Mouse (Mus musculus) liver, embryonic 11.5 days (tissue): ENCODE measurements around the gene Snx15. TPM values are rescaled to one million over a fixed set of nuclear protein-coding genes. Genes with fewer than 3 reads are reported as not detected.
A peak's percentile ranks its signal among the peaks of the same experiment; 100 is the strongest.
"Not testable (repeated sequence)": the region's sequence is repeated elsewhere in the genome, so short reads cannot be mapped to it uniquely, and the experiment has no call there.

ENCODE experiments used
- ATAC-seq: fragments of 200-750 bp; cut with Nextera tagmentation; replicated peaks from 2 replicates; pipeline ENCODE4 v1.8.0; 2017; ENCODE audit warnings: moderate number of reproducible peaks, mild to moderate bottlenecking, moderate TSS enrichment, moderate library complexity; ENCODE audit not compliant: low FRiP score
- DNase-seq: peaks from one replicate; pipeline ENCODE4 v3.0.0-alpha.2; 2017; ENCODE audit warnings: low spot score
- H3K27ac ChIP-seq: fragments of 300-500 bp; sonication (generic); 2 replicates; pipeline ENCODE4 v1.5.1; 2014; ENCODE audit warnings: mild to moderate bottlenecking, low read depth, low read length, control low read depth
- H3K27me3 ChIP-seq: fragments of 300-500 bp; sonication (generic); replicated peaks from 2 replicates; pipeline ENCODE4 v1.6.1; 2014; ENCODE audit warnings: low read length, mixed read lengths; ENCODE audit not compliant: control insufficient read depth, insufficient read depth
- H3K36me3 ChIP-seq: fragments of 300-500 bp; sonication (generic); 2 replicates; pipeline ENCODE4 v1.6.1; 2014; ENCODE audit warnings: mild to moderate bottlenecking, low read length, moderate library complexity, mixed read lengths; ENCODE audit not compliant: control insufficient read depth, insufficient read depth
- H3K4me1 ChIP-seq: fragments of 300-500 bp; sonication (generic); replicated peaks from 2 replicates; pipeline ENCODE4 v1.6.1; 2014; ENCODE audit warnings: low read length, mixed read lengths; ENCODE audit not compliant: control insufficient read depth, insufficient read depth
- H3K4me2 ChIP-seq: fragments of 300-500 bp; sonication (generic); 2 replicates; pipeline ENCODE4 v1.6.1; 2014; ENCODE audit warnings: mild to moderate bottlenecking, control low read depth, moderate library complexity
- H3K4me3 ChIP-seq: fragments of 300-500 bp; sonication (generic); 2 replicates; pipeline ENCODE4 v1.5.1; 2014; ENCODE audit warnings: low read depth, low read length, control low read depth
- H3K9ac ChIP-seq: fragments of 300-500 bp; sonication (generic); 2 replicates; pipeline ENCODE4 v1.6.1; 2014; ENCODE audit warnings: low read depth, low read length, control low read depth
- H3K9me3 ChIP-seq: fragments of 300-500 bp; sonication (generic); 2 replicates; pipeline ENCODE4 v1.6.1; 2016; ENCODE audit warnings: low read length, inconsistent platforms, mixed read lengths; ENCODE audit not compliant: control insufficient read depth
- WGBS: fragments of 180-500 bp; shearing (Covaris S2); extraction: QIAGEN DNeasy Blood & Tissue Kit; methylation state at CpG from one replicate; pipeline ENCODE4 v1.1.7; 2014; 5-methylcytosine and 5-hydroxymethylcytosine counted together
- polyA plus RNA-seq: library from polyadenylated mRNA; unstranded; fragments of >200 nt; fragmentation: Nextera tagmentation; extraction: Ambion mirVana; gene quantifications from 2 replicates; pipeline ENCODE4 v1.2.1, GENCODE M21; 2014

Gene Snx15
- polyA plus RNA-seq, 1 experiment from 2014 or later: 35.1 TPM

DNA sequence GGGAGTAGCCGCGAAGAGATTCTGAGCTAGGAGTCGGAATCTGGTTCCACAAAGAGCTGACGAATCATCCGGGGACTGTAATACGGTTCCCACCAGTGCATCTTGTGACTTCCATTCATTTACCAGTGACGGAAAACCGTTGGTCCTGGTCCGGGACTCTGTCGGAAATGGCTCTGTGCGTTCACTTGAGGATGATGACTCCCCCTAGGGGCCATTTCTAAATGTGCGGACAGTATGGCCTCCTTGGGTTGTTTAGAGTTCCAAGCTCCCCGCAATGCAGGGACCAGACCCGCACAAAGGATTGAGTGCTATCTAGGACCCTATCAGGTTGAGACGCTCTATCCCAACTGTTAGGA lies 13.3 kb upstream of the Snx15 start, which contains the start of gene Arl2:
Arl2 (minus strand) TSS at position 155 of the 356 bp plus-strand sequence.
- H3K9me3 ChIP-seq: no peaks in the 10 kb centered on the region
- WGBS: under 1% methylated on average over 15 of the region's 15 CpGs
- DNase-seq (no peak), ATAC-seq (peak; percentile 79)
- peak within 1 kb of the TSS; percentile 83 for H3K9ac ChIP-seq
- H3K27ac ChIP-seq: peak within 1 kb of the TSS; percentile 93
- peaks cover 5% of the 10 kb centered on the region; the same call in 1 of the 2 replicates for H3K4me1 ChIP-seq
- no peaks in the 10 kb centered on the region for H3K27me3 ChIP-seq
- peak within 1 kb of the TSS; percentile 63 for H3K4me3 ChIP-seq
- no peaks in the 10 kb centered on the region; the same call in 1 of the 2 replicates for H3K36me3 ChIP-seq
- peak within 1 kb of the TSS; percentile 87 for H3K4me2 ChIP-seq

DNA sequence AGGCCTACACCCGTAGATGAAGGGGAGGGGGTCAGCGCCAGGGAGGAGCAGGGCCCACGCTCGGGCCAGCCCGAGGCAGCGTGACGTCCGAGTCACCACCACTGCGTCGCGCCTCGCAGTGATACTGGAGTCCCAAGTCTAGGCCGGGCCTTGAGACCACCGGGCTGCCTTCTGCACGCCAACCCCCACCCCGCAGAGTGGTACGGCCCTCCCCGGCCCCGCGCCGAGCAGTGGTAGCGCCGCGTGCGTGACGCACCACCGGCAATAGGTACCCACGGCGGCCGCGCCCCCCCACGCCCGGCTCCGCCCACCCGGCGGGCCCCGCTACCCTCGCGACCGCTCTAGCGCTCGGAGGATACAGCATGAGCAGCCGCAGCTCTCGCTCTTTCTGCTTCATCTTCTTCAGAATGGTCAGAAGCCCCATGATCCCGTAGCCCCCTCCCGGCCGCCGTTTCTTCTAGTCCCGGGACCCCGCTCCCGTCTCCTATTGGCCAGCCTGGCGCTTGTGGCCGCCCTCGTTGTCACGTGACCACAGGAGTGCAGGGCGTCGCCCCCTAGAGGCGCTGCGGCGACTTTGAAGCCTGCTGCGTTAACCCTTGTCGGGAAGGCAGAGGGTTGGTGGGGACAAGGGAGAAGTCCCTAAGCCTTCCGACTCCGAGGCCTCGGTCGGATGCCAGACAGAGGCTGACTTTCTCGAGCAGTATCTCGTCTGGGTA lies 12.7 kb upstream of the Snx15 start, which contains the start of gene Batf2:
Batf2 (plus strand) TSS at position 306 of the 716 bp plus-strand sequence.
- peak within 1 kb of the TSS; percentile 63 for H3K4me3 ChIP-seq
- H3K9me3 ChIP-seq: no peaks in the 10 kb centered on the region
- peak; percentile 93 for DNase-seq
- H3K9ac ChIP-seq: peak within 1 kb of the TSS; percentile 83
- no peaks in the 10 kb centered on the region for H3K27me3 ChIP-seq
- peak within 1 kb of the TSS; percentile 93 for H3K27ac ChIP-seq
- peak within 1 kb of the TSS; percentile 87 for H3K4me2 ChIP-seq
- H3K36me3 ChIP-seq: peaks cover 4% of the 10 kb centered on the region; the same call in 1 of the 2 replicates
- peaks cover 5% of the 10 kb centered on the region; the same call in 1 of the 2 replicates for H3K4me1 ChIP-seq
- ATAC-seq: peak; percentile 92
- WGBS: under 1% methylated on average over 68 of the region's 68 CpGs

DNA sequence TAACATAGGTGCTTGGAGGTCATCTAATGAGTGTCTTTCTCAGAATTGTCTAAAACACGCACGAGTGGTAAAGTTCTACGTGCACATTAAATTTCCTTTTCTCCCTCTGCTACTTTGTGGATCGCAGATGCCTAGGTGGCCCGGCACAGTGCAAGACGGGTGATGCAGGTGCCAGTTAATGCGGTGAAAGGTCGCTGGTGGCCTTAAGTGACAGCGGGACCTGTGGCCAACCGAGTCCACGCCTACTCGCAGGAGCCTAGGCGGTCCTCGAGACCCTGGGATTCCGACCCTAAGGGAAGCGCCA lies 12.2 kb upstream of the Snx15 start:
- Histone ChIP-seq H3K27ac (peak overlapping the region; percentile 93), H3K36me3 (peaks cover 6% of the 10 kb centered on the region; the same call in 1 of the 2 replicates), H3K9me3 (no peaks in the 10 kb centered on the region), H3K27me3 (no peaks in the 10 kb centered on the region), H3K4me2 (peak overlapping the region; percentile 87), H3K9ac (peak overlapping the region; percentile 83), H3K4me3 (peak overlapping the region; percentile 63), H3K4me1 (peaks cover 5% of the 10 kb centered on the region; the same call in 1 of the 2 replicates)
- DNase-seq: no peak
- ATAC-seq: no peak
- WGBS: 6% methylated on average over 16 of the region's 16 CpGs

DNA sequence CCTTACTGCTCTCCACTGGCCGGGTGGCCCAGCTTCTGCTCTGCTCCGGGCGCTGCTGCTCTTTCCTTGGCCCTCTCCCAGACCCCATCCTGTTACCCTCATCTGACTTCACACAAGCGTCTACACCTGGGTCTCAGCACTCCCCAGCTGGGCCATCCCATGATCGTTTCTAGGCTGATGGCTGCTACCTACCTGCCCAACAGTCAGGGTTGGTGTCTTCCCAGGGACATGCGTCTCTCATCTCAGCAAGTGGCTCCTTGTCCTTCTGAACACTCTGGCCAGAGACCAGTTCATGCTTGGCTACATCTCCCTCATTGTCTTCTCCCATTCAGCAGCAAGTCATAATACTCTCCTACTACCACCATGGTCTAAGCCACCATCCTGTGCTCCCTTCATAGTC lies 11.6 kb upstream of the Snx15 start:
- peak overlapping the region; percentile 87 for H3K4me2 ChIP-seq
- 87% methylated on average over 6 of the region's 6 CpGs for WGBS

DNA sequence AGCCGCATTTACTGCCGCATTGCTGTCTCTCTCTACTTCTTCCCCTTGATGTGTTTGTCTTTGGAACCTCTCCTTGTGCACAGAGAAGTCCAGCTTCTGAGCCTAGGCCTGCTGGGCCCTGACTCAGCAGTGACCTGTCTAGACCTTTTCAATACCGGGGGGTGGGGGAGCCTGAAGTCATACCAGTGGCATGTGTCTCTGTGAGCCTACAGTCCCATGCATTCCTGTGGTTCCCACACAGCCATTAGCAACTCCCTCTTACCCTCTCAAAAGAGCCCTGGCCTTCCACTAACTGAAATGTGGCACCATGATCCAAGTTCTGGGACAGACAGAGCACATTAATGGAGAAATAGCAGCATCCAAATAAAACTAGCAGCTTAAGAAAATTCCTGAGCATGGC lies 8.3 kb upstream of the Snx15 start:
- Histone ChIP-seq H3K4me2 (no peak overlapping the region), H3K9ac (no peak overlapping the region), H3K4me1 (peaks cover 26% of the 10 kb centered on the region), H3K9me3 (no peaks in the 10 kb centered on the region), H3K36me3 (peaks cover 6% of the 10 kb centered on the region; the same call in 1 of the 2 replicates), H3K27me3 (no peaks in the 10 kb centered on the region), H3K27ac (no peak overlapping the region), H3K4me3 (no peak overlapping the region)
- ATAC-seq: no peak
- 86% methylated on average over 3 of the region's 3 CpGs for WGBS
- no peak for DNase-seq

More for the DNA sequence above, 11.6 kb upstream of the Snx15 start:
- Histone ChIP-seq H3K4me3 (peak overlapping the region; percentile 63), H3K27ac (no peak overlapping the region), H3K9ac (peak overlapping the region; percentile 83), H3K27me3 (no peaks in the 10 kb centered on the region), H3K4me1 (peaks cover 5% of the 10 kb centered on the region; the same call in 1 of the 2 replicates), H3K36me3 (peaks cover 6% of the 10 kb centered on the region; the same call in 1 of the 2 replicates), H3K9me3 (no peaks in the 10 kb centered on the region)
- no peak for DNase-seq
- ATAC-seq: no peak

DNA sequence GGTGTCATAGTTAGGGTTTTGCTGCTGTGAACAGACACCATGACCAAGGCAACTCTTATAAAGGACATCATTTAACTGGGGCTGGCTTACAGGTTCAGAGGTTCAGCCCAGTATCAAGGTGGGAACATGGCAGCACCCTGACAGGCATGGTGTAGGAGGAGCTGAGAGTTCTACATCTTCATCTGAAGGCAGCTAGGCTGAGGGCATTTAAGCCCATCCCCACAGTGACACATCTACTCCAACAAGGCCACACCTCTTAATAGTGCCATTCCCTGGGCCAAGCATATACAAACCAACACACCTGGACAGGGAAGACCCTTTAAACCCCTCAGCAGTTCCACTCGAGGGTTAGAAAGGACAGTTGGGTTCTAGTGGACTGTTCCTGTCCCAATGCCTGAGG lies 5.1 kb upstream of the Snx15 start:
- H3K36me3 ChIP-seq, H3K27me3 ChIP-seq, ATAC-seq, H3K9me3 ChIP-seq, DNase-seq, H3K4me3 ChIP-seq: not testable (repeated sequence)
- peak overlapping the region; percentile 64 for H3K4me2 ChIP-seq
- peaks cover 26% of the 10 kb centered on the region for H3K4me1 ChIP-seq
- 60% methylated on average over 1 of the region's 1 CpGs for WGBS
- 0 out of 2 replicates have a peak overlapping the region, but pooled peaks have one; percentile 34 for H3K9ac ChIP-seq
- peak overlapping the region; percentile 88 for H3K27ac ChIP-seq

DNA sequence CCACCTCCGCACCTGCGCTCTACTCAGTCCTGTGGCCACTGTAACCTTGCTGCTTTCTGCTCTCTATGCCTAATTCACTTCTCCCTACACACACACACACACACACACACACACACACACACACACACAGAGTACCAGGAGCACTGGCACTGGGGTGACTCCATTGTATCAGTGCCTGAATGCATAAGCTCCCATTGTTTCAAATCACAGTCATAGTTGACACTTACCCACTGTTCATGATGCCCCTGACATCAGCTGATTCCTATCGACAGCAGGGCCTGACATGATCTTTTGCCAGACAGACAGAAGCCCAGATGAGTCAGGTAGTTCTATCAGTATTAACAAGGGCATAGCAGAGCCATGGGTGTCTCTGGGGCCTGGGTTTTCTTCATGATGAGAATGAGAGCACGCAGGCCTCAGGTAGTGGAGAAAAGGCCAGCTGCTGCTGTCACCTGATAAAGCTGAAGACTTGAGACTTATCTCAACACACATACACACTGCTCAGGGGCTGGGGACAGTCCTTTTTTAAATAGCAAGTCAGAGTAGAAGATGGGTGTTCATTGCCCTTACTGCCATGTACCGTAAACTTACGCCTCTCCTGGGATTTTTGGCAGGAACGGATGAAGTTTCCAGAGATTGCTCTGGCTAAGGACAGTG lies 4.2 kb upstream of the Snx15 start:
- WGBS: 65% methylated on average over 7 of the region's 7 CpGs
- Histone ChIP-seq H3K4me2 (peak overlapping the region; percentile 64), H3K36me3 (peaks cover 6% of the 10 kb centered on the region; the same call in 1 of the 2 replicates), H3K27ac (peak overlapping the region; percentile 88), H3K4me3 (peak overlapping the region; percentile 17; the same call in 1 of the 2 replicates), H3K9ac (peak overlapping the region; percentile 53; the same call in 1 of the 2 replicates), H3K9me3 (no peaks in the 10 kb centered on the region), H3K4me1 (peaks cover 26% of the 10 kb centered on the region), H3K27me3 (no peaks in the 10 kb centered on the region)
- ATAC-seq: peak; percentile 84
- no peak for DNase-seq

DNA sequence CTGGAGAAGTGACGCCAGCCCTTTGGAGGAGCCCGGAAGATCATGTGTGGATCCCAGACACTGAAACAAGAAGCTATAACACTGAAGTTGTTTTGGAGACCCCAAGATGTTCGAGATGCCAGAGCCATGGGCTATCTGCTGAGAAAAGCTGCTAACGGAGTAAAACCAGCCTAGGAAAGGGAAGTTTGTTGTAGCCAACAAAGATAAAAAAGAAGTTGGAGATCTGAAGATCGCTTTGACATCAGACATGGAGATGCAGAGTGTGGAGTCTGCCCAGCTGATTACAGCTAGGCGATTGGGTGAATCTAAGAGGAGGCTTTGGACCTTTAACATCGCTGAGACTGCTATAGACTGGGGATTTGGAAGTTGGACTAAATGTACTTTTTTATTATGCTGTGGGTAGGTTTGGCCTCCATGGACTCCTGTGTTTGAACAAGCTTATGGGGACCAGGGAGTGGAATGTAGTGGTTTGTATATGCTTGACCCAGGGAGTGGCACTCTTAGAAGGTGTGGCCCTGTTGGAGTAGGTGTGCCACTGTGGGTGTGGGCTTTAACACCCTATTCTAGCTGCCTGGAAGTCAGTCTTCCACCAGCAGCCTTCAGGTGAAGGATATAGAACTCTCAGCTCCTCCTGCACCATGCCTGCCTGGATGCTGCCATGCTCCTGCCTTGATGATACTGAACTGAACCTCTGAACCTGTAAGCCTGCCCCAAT lies 2.5 kb upstream of the Snx15 start:
- not testable (repeated sequence) for H3K4me2 ChIP-seq, DNase-seq, H3K27me3 ChIP-seq, ATAC-seq, H3K27ac ChIP-seq, H3K9me3 ChIP-seq, H3K4me3 ChIP-seq, H3K36me3 ChIP-seq, H3K9ac ChIP-seq
- peaks cover 26% of the 10 kb centered on the region for H3K4me1 ChIP-seq
- WGBS: 70% methylated on average over 7 of the region's 7 CpGs
